Comparison of ENCODE assay signal across 12 mouse cellular contexts in the genomic region with DNA sequence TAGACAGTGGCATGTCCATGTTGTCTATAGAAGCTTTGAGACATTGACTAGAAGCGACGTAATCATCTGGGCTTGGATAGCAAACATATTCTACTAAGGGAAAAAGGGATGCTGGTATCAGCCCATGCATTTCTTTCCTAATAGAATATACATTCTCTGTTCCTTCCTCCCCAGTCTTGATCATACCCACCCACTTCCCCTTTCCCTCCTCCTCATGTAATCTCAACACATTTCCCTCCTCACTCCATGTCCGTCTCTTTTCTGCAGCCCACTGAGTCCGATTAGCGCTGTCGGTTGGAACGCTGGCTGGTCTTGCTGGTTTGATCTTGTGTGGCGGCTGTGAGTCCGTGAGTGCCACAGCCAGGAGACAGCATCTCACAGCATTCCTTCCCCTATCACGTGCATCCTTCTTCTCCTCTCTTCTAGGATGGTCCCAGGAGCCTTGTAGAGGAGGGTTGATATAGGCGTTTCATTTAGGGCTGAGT. TPM values are rescaled to one million over a fixed set of nuclear protein-coding genes. Genes with fewer than 3 reads are reported as not detected.
A peak's percentile ranks its signal among the peaks of the same experiment; 100 is the strongest.
DNase-seq lines count a peak whose midpoint lies in the region; ATAC-seq and TF ChIP-seq lines count a peak whose summit lies in the region.
"Had no signal": no experiment of that assay in that cellular context is flagged by ENCODE, and none has a peak within 500 bp of the region (broad histone marks: within the 10 kb centered on the region; RNA-seq: fewer than 3 reads in every experiment).

Txndc2 (minus strand) TSS at position 435 of the 485 bp plus-strand sequence.

- no peak within 1 kb of the TSS for H3K4me2 ChIP-seq in heart, embryonic 15.5 days
- peak within 1 kb of the TSS; percentile 24; the same call in 1 of the 2 replicates for H3K4me2 ChIP-seq in midbrain, embryonic 15.5 days
- H3K4me2 ChIP-seq: liver, embryonic 13.5 days had no signal

- intact Hi-C loops in heart, adult 2 months (cut with DNase I) = no loop called here

- DNase-seq in heart, adult 2 months = no peak
- DNase-seq in MEL (ENCODE audit: low read depth, low spot score) = peak; percentile 25
- DNase-seq in thymus, adult 2 months = no peak
- no peak for DNase-seq in retina, embryonic 14.5 days (ENCODE audit: low spot score)
- DNase-seq in heart, adult 8-10 months (ENCODE audit: low spot score) = no peak
- DNase-seq: gastrocnemius, postnatal 10 days; heart, postnatal 4 days; liver, embryonic 13.5 days had no signal

- TF ChIP-seq POLR2A in heart, adult 2 months (IDR thresholded peaks at IDR 0.05; ENCODE audit: insufficient read depth, low read depth, low read length) = no peak
- TF ChIP-seq POLR2A in MEL (IDR thresholded peaks at IDR 0.05; ENCODE audit: control insufficient read depth in 1 of 2, insufficient read depth in 1 of 2, low read depth in 1 of 2, low read length in 2 of 2, poor library complexity in 1 of 2) = no peak
- TF ChIP-seq POLR2A in thymus, adult 2 months (IDR thresholded peaks at IDR 0.05; ENCODE audit: control insufficient read depth, extremely low read depth, insufficient read depth, low read length, poor library complexity) = no peak

- 76% methylated on average over 11 of the region's 11 CpGs for WGBS in heart, embryonic 15.5 days
- 79% methylated on average over 11 of the region's 11 CpGs for WGBS in heart, adult 2 months
- 91% methylated on average over 11 of the region's 11 CpGs for WGBS in midbrain, embryonic 15.5 days
- 94% methylated on average over 11 of the region's 11 CpGs for WGBS in thymus, adult 2 months

- H3K36me3 ChIP-seq in heart, embryonic 15.5 days = no peaks in the 10 kb centered on the region
- no peaks in the 10 kb centered on the region for H3K36me3 ChIP-seq in heart, adult 2 months (ENCODE audit: control insufficient read depth, insufficient read depth, low read length)
- no peaks in the 10 kb centered on the region for H3K36me3 ChIP-seq in MEL (ENCODE audit: control insufficient read depth in 1 of 2, insufficient read depth in 2 of 2, low read length in 2 of 2)
- H3K36me3 ChIP-seq in midbrain, embryonic 15.5 days (replicated peaks) = no peaks in the 10 kb centered on the region
- no peaks in the 10 kb centered on the region for H3K36me3 ChIP-seq in thymus, adult 2 months (ENCODE audit: control insufficient read depth, insufficient read depth, low read length)
- H3K36me3 ChIP-seq: liver, embryonic 13.5 days had no signal

- no peak within 1 kb of the TSS for H3K4me3 ChIP-seq in heart, embryonic 15.5 days
- H3K4me3 ChIP-seq in heart, adult 2 months = no peak within 1 kb of the TSS
- no peak within 1 kb of the TSS for H3K4me3 ChIP-seq in MEL (ENCODE audit: control insufficient read depth in 1 of 2, insufficient read depth in 1 of 2, low read depth in 2 of 2, low read length in 2 of 2)
- no peak within 1 kb of the TSS for H3K4me3 ChIP-seq in midbrain, embryonic 15.5 days
- H3K4me3 ChIP-seq in thymus, adult 2 months (ENCODE audit: control insufficient read depth, insufficient read depth, low read length) = no peak within 1 kb of the TSS
- H3K4me3 ChIP-seq: erythroblast, embryonic 14.5 days; liver, embryonic 13.5 days had no signal

- TF ChIP-seq RAD21 in MEL (IDR thresholded peaks at IDR 0.05; ENCODE audit: low read depth, low read length) = no peak

- no peak for TF ChIP-seq CTCF in heart, adult 2 months (IDR thresholded peaks at IDR 0.05)
- no peak for TF ChIP-seq CTCF in MEL (IDR thresholded peaks at IDR 0.05 in 2 of 3, conservative IDR thresholded peaks at IDR 0.05 in 1 of 3; ENCODE audit: control insufficient read depth in 1 of 3, insufficient read depth in 1 of 3, low read depth in 2 of 3, low read length in 3 of 3, poor library complexity in 1 of 3, severe bottlenecking in 1 of 3)
- TF ChIP-seq CTCF in thymus, adult 2 months (IDR thresholded peaks at IDR 0.05; ENCODE audit: borderline replicate concordance, control insufficient read depth, extremely low read depth, insufficient read depth, low read length, poor library complexity) = no peak

- H3K4me1 ChIP-seq in heart, embryonic 15.5 days (replicated peaks) = peaks cover 13% of the 10 kb centered on the region
- peaks cover 4% of the 10 kb centered on the region for H3K4me1 ChIP-seq in heart, adult 2 months (ENCODE audit: control insufficient read depth, insufficient read depth, low read length)
- H3K4me1 ChIP-seq in MEL (ENCODE audit: control insufficient read depth in 1 of 2, insufficient read depth in 2 of 2, low read length in 2 of 2) = no peaks in the 10 kb centered on the region
- peaks cover 15% of the 10 kb centered on the region for H3K4me1 ChIP-seq in midbrain, embryonic 15.5 days
- H3K4me1 ChIP-seq in thymus, adult 2 months (replicated peaks; ENCODE audit: control insufficient read depth, insufficient read depth, low read length) = no peaks in the 10 kb centered on the region
- H3K4me1 ChIP-seq: liver, embryonic 13.5 days had no signal

- no peaks in the 10 kb centered on the region for H3K27me3 ChIP-seq in heart, embryonic 15.5 days
- no peaks in the 10 kb centered on the region for H3K27me3 ChIP-seq in heart, adult 2 months (ENCODE audit: control insufficient read depth, insufficient read depth, low read length)
- H3K27me3 ChIP-seq in MEL (ENCODE audit: control insufficient read depth in 1 of 2, insufficient read depth in 2 of 2, low read length in 2 of 2) = peaks cover 0 to 2% of the 10 kb centered on the region in 2 experiments; a peak in 1 of 4 replicates
- no peaks in the 10 kb centered on the region for H3K27me3 ChIP-seq in midbrain, embryonic 15.5 days (replicated peaks)
- no peaks in the 10 kb centered on the region for H3K27me3 ChIP-seq in thymus, adult 2 months (ENCODE audit: control insufficient read depth, insufficient read depth, low read length)
- H3K27me3 ChIP-seq: liver, embryonic 13.5 days had no signal

- no peaks in the 10 kb centered on the region for H3K79me2 ChIP-seq in heart, adult 2 months (replicated peaks; ENCODE audit: control insufficient read depth, insufficient read depth, low read length)
- H3K79me2 ChIP-seq in MEL (ENCODE audit: control insufficient read depth, insufficient read depth, low read length, poor library complexity) = no peaks in the 10 kb centered on the region

- H3K9me3 ChIP-seq in heart, embryonic 15.5 days (replicated peaks) = no peaks in the 10 kb centered on the region
- H3K9me3 ChIP-seq in MEL (replicated peaks; ENCODE audit: insufficient read depth, low read length) = no peaks in the 10 kb centered on the region
- H3K9me3 ChIP-seq in midbrain, embryonic 15.5 days = no peaks in the 10 kb centered on the region
- H3K9me3 ChIP-seq: liver, embryonic 13.5 days had no signal

- H3K9ac ChIP-seq in heart, embryonic 15.5 days = no peak within 1 kb of the TSS
- H3K9ac ChIP-seq in heart, adult 2 months (ENCODE audit: low read depth, low read length) = no peak within 1 kb of the TSS
- no peak within 1 kb of the TSS for H3K9ac ChIP-seq in MEL (ENCODE audit: control insufficient read depth, low read depth, low read length, poor library complexity, severe bottlenecking)
- H3K9ac ChIP-seq in midbrain, embryonic 15.5 days = no peak within 1 kb of the TSS
- H3K9ac ChIP-seq: liver, embryonic 13.5 days had no signal

- TF ChIP-seq EP300 in heart, adult 2 months (IDR thresholded peaks at IDR 0.05; ENCODE audit: insufficient read depth, low read depth, low read length) = no peak
- no peak for TF ChIP-seq EP300 in MEL (IDR thresholded peaks at IDR 0.05; ENCODE audit: low read depth in 1 of 2, low read length in 2 of 2)

- 0 out of 2 replicates have a peak within 1 kb of the TSS, but pooled peaks have one; percentile 7 for H3K27ac ChIP-seq in heart, embryonic 15.5 days
- no peak within 1 kb of the TSS; the same call in 1 of the 2 replicates for H3K27ac ChIP-seq in heart, adult 2 months
- H3K27ac ChIP-seq in MEL (ENCODE audit: control insufficient read depth, low read depth, low read length) = no peak within 1 kb of the TSS
- H3K27ac ChIP-seq in midbrain, embryonic 15.5 days = peak within 1 kb of the TSS; percentile 62
- H3K27ac ChIP-seq in thymus, adult 2 months (ENCODE audit: control insufficient read depth, insufficient read depth, low read length) = no peak within 1 kb of the TSS
- H3K27ac ChIP-seq: liver, embryonic 13.5 days had no signal

- ATAC-seq in heart, embryonic 15.5 days (replicated peaks; ENCODE audit: insufficient number of reproducible peaks, insufficient read depth, low FRiP score, low read depth) = no peak
- ATAC-seq in granulocyte monocyte progenitor cell, adult 5-6 weeks (replicated peaks; ENCODE audit: poor library complexity, severe bottlenecking) = peak; percentile 89
- no peak for ATAC-seq in midbrain, embryonic 15.5 days (replicated peaks)

TF ChIP-seq in MEL, 35 proteins besides CTCF, POLR2A, EP300 and RAD21 (continues in another document):
- TF ChIP-seq ZC3H11A (IDR thresholded peaks at IDR 0.05; ENCODE audit: low read depth, low read length) = no peak
- TF ChIP-seq HCFC1 (IDR thresholded peaks at IDR 0.05; ENCODE audit: low read depth, low read length) = no peak
- TF ChIP-seq KAT2A (conservative IDR thresholded peaks at IDR 0.05; ENCODE audit: low read depth, low read length) = no peak
- TF ChIP-seq TCF12 (IDR thresholded peaks at IDR 0.05; ENCODE audit: low read depth, low read length) = no peak
- no peak for TF ChIP-seq SMC3 (IDR thresholded peaks at IDR 0.05; ENCODE audit: low read depth, low read length)
- TF ChIP-seq MAFK (IDR thresholded peaks at IDR 0.05; ENCODE audit: borderline replicate concordance, low read depth, low read length) = no peak
- TF ChIP-seq POLR2AphosphoS2 (IDR thresholded peaks at IDR 0.05; ENCODE audit: low read length) = no peak
- no peak for TF ChIP-seq ZMIZ1 (IDR thresholded peaks at IDR 0.05; ENCODE audit: low read depth, low read length)
- no peak for TF ChIP-seq MEF2A (IDR thresholded peaks at IDR 0.05; ENCODE audit: extremely low read depth, insufficient replicate concordance, low read depth, low read length, poor library complexity, severe bottlenecking)
- no peak for TF ChIP-seq ZNF384 (IDR thresholded peaks at IDR 0.05; ENCODE audit: low read depth, low read length)
- TF ChIP-seq MYB (IDR thresholded peaks at IDR 0.05; ENCODE audit: low read depth, low read length) = no peak
- no peak for TF ChIP-seq CHD1 (IDR thresholded peaks at IDR 0.05; ENCODE audit: low read depth, low read length)

RNA-seq across cellular contexts. Expression of gene Txndc2, which starts in this region (rescaled TPM):
- 0.10 TPM in 1 of 2 replicates, not detected in the other for polyA plus RNA-seq in heart, embryonic 15.5 days (2015; fragmentation: Nextera tagmentation; extraction: Ambion mirVana)
- not detected for total RNA-seq in heart, adult 2 months (2021)
- polyA plus RNA-seq in heart, adult 2 months (2012; rRNA removed) = 0.09 and 0.12 TPM in 2 replicates
- not detected in 2 replicates for total RNA-seq in MEL (2012; rRNA removed)
- not detected for polyA plus RNA-seq in MEL (2012; ENCODE audit: insufficient read depth in 1 of 2, insufficient read length in 2 of 2, low read depth in 1 of 2, low replicate concordance in 2 of 2, missing spikeins in 1 of 2)
- not detected in 2 replicates for total RNA-seq in granulocyte monocyte progenitor cell, adult 5-6 weeks (2014; fragmentation: Nextera tagmentation)
- not detected in 2 replicates for total RNA-seq in granulocyte monocyte progenitor cell, adult 5-6 weeks (2017)
- polyA plus RNA-seq in midbrain, embryonic 15.5 days (2015; fragmentation: Nextera tagmentation; extraction: Ambion mirVana) = 0.09 TPM in 1 of 2 replicates, not detected in the other
- not detected in 2 replicates for polyA plus RNA-seq in thymus, adult 2 months (2012; rRNA removed)
- total RNA-seq in heart, adult 8-10 months (2022) = under 1 TPM in 2 of 4 experiments, not detected in 2; 0.12 to 0.16 TPM
- polyA plus RNA-seq: erythroblast, embryonic 14.5 days; liver, embryonic 13.5 days had no signal

Comparison
In these comparisons a context has a peak if more than half of its experiments do, and no peak if none do; other contexts are left out.
1. H3K27ac ChIP-seq: peak in heart, embryonic 15.5 days (single experiment) and midbrain, embryonic 15.5 days (single experiment); none in heart, adult 2 months (single experiment), MEL (single experiment) and thymus, adult 2 months (single experiment).
2. Peak in DNase-seq in MEL; RNA of the gene not detected or under 1 TPM.
3. Peak in ATAC-seq in granulocyte monocyte progenitor cell, adult 5-6 weeks; RNA of the gene not detected or under 1 TPM.